Mouse (Mus musculus) C2C12 (cell line): Measurements from ENCODE around the gene Scp2. TPM values are rescaled to one million over a fixed set of nuclear protein-coding genes. Genes with fewer than 3 reads are reported as not detected.
"Not testable (repeated sequence)": the region's sequence is repeated elsewhere in the genome, so short reads cannot be mapped to it uniquely, and the experiment has no call there.

Source experiments
- H3K27me3 ChIP-seq: one replicate; pipeline ENCODE4 v1.6.1; 2011; ENCODE audit not compliant: control insufficient read depth, insufficient read depth, insufficient read length
- H3K36me3 ChIP-seq: one replicate; pipeline ENCODE4 v1.6.1; 2011; ENCODE audit not compliant: control insufficient read depth, insufficient read depth
- H3K4me3 ChIP-seq: one replicate; pipeline ENCODE4 v1.5.1; 2011; ENCODE audit warnings: mild to moderate bottlenecking, control low read depth; ENCODE audit not compliant: poor library complexity, insufficient read depth, severe bottlenecking
- H3K79me2 ChIP-seq: one replicate; pipeline ENCODE4 v1.6.1; 2011; ENCODE audit not compliant: control insufficient read depth, insufficient read depth
- H3K79me3 ChIP-seq: one replicate; pipeline ENCODE4 v1.6.1; 2011; ENCODE audit warnings: low read depth, control low read depth
- H3ac ChIP-seq: one replicate; pipeline ENCODE3; 2011; ENCODE audit warnings: low read depth; ENCODE audit not compliant: control insufficient read depth, insufficient read length
- CEBPB ChIP-seq: IDR thresholded peaks from one replicate; pipeline ENCODE4 v1.6.1; 2011; ENCODE audit warnings: low read depth, mild to moderate bottlenecking, control low read depth, moderate library complexity
- CTCF ChIP-seq: IDR thresholded peaks from one replicate; pipeline ENCODE4 v1.5.1; 2011; ENCODE audit not compliant: control insufficient read depth, insufficient read depth, insufficient read length
- FOSL1 ChIP-seq: IDR thresholded peaks from one replicate; pipeline ENCODE4 v1.8.0; 2011; ENCODE audit warnings: mild to moderate bottlenecking, low read length; ENCODE audit not compliant: poor library complexity, insufficient read depth, severe bottlenecking
- MAX ChIP-seq: IDR thresholded peaks from one replicate; pipeline ENCODE4 v1.6.1; 2011; ENCODE audit warnings: mild to moderate bottlenecking, control low read depth
- MYOD1 ChIP-seq: IDR thresholded peaks from one replicate; pipeline ENCODE4 v1.6.1; 2011; ENCODE audit warnings: low read depth; ENCODE audit not compliant: control insufficient read depth, insufficient read length
- MYOG ChIP-seq: IDR thresholded peaks from one replicate; pipeline ENCODE4 v1.6.1; 2011; ENCODE audit not compliant: control insufficient read depth, insufficient read length; ENCODE audit errors: extremely low read depth
- USF1 ChIP-seq: IDR thresholded peaks from one replicate; pipeline ENCODE4 v1.6.1; 2011; ENCODE audit warnings: low read depth, mild to moderate bottlenecking, control low read depth, moderate library complexity
- polyA plus RNA-seq: library from polyadenylated mRNA; unstranded; fragments of >200 nt; fragmentation: generic; extraction: Trizol; gene quantifications from one replicate; pipeline ENCODE4 v1.2.1, GENCODE M21; 2012; ENCODE audit warnings: missing spikeins

The Scp2 gene
- polyA plus RNA-seq, 1 experiment: 76.9 TPM

DNA sequence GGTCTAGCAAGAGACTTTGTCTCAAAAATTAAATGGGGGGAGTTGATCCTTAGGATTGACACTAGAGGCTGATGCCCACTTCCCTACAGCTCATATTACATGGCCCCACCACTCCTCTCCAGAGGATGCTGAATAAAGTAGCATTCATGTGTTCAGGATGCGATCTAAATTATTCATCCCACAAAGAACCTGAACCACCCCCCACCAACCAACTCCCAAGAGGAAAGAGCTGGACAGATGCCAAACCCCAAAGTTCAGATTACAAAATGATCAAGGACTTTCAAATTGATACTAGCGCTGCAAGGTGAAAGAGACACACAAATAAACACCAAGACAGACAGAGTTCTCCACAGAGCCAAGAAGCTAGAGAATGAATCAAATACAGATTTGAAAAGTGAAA lies 65.0 kb downstream of the Scp2 start:
- no peaks in the 10 kb centered on the region for H3K79me3 ChIP-seq
- no peak overlapping the region for H3ac ChIP-seq
- H3K36me3 ChIP-seq: no peaks in the 10 kb centered on the region
- no peak overlapping the region for H3K4me3 ChIP-seq
- no peak for TF ChIP-seq MAX
- no peak for TF ChIP-seq CTCF
- TF ChIP-seq MYOG: no peak
- no peak for TF ChIP-seq CEBPB
- no peak for TF ChIP-seq FOSL1
- TF ChIP-seq MYOD1: no peak
- no peak for TF ChIP-seq USF1
- no peaks in the 10 kb centered on the region for H3K27me3 ChIP-seq
- no peaks in the 10 kb centered on the region for H3K79me2 ChIP-seq

DNA sequence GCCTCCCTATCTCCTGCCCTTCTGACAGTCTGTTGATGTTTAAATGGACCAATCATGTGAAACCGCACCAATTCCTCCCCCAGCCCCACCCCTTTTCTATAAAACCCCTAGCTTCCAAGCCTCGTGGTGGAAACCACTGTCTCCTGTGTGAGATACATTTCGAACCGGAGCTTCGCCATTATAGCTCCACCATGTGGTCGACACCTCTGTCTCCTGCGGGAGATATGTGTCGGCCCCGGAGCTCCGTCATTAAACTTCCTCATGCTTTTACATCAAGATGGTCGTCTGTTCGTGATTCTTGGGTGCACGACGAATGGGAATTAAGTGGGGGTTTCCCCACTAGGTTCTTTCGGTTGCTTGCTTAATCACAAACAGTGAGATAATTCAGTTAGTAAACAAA lies 65.6 kb downstream of the Scp2 start:
- H3K27me3 ChIP-seq, H3K4me3 ChIP-seq, H3K79me3 ChIP-seq, H3K79me2 ChIP-seq, H3K36me3 ChIP-seq, H3ac ChIP-seq: not testable (repeated sequence)

- TF ChIP-seq FOSL1 (no peak), USF1 (no peak), MAX (no peak), CEBPB (no peak), MYOG (no peak), MYOD1 (no peak), CTCF (no peak)
- H3ac ChIP-seq: no peak overlapping the region
- no peaks in the 10 kb centered on the region for H3K27me3 ChIP-seq
- no peaks in the 10 kb centered on the region for H3K36me3 ChIP-seq
- H3K79me2 ChIP-seq: no peaks in the 10 kb centered on the region
- no peak overlapping the region for H3K4me3 ChIP-seq
- no peaks in the 10 kb centered on the region for H3K79me3 ChIP-seq
Measured at GRCm38 (mm10) chr4:108077224-108077955, 67.4 kb downstream of the Scp2 start.

DNA sequence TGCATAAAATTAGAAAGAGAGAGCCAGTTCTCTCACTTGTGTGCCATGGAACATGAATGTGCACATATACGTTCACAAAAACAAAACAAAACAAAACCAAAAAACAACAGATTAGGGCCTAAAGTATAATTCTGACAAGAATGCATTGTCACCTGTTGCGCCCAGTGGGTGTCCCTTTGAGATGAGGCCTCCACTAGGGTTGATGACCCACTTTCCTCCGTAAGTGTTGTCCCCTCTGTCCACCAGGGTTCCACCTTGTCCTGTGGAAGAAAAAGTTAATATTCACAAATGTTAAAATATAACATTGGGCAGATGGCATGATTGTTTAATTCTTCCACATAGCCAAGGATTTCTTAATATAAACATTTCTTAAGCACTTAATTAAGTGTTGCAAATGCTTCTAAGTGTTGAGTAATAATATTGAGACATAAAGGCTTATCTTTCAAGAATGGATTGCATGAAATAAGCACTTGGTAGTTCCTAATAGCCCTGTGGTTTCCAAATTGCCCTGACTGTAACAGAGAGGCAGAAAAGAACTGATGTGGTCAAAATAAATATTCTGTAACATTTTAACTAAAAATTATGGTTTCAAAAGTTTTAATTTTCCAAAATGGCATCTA lies 70.5 kb downstream of the Scp2 start:
- H3K36me3 ChIP-seq: no peaks in the 10 kb centered on the region
- no peak overlapping the region for H3K4me3 ChIP-seq
- peaks cover 9% of the 10 kb centered on the region for H3K79me2 ChIP-seq
- no peak for TF ChIP-seq CTCF
- TF ChIP-seq CEBPB: no peak
- TF ChIP-seq MYOD1: no peak
- no peak for TF ChIP-seq USF1
- TF ChIP-seq MYOG: no peak
- TF ChIP-seq MAX: no peak
- TF ChIP-seq FOSL1: no peak
- peaks cover 3% of the 10 kb centered on the region for H3K79me3 ChIP-seq
- H3K27me3 ChIP-seq: no peaks in the 10 kb centered on the region
- no peak overlapping the region for H3ac ChIP-seq

DNA sequence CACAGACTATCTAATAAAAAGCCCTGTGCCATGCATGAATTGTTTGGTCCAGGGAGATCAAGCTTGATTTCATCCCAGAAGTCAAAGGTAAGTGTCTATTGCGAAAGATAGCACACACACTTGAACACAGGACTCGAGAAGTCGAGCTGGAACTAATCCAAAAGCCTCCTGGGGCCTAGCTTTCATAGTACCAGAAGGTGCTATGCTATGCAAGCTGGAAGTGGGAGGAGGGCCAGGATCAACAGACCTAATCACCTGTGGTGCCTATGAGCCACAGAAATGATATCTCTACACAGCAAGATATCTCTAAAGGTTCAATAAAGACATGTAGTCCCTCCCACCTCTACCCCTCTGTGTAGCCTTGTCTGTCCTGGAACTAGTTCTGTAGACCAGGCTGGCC lies 72.7 kb downstream of the Scp2 start:
- TF ChIP-seq MAX (no peak), USF1 (no peak), MYOG (no peak), CEBPB (no peak), MYOD1 (no peak), FOSL1 (no peak), CTCF (no peak)
- Histone ChIP-seq H3K79me2 (peaks cover 9% of the 10 kb centered on the region), H3K4me3 (no peak overlapping the region), H3K27me3 (no peaks in the 10 kb centered on the region), H3K36me3 (peaks cover 8% of the 10 kb centered on the region), H3ac (no peak overlapping the region), H3K79me3 (peaks cover 3% of the 10 kb centered on the region)

GRCm38 (mm10) chr4:108071235-108071901 lies 73.4 kb downstream of the Scp2 start:
- Histone ChIP-seq H3K79me3 (peaks cover 3% of the 10 kb centered on the region), H3K79me2 (peaks cover 9% of the 10 kb centered on the region), H3ac (peak overlapping the region; percentile 52), H3K4me3 (peak overlapping the region; percentile 50), H3K36me3 (peaks cover 9% of the 10 kb centered on the region), H3K27me3 (no peaks in the 10 kb centered on the region)
- TF ChIP-seq MAX: peak; percentile 87
- no peak for TF ChIP-seq CEBPB
